Mouse (Mus musculus) ovary, postnatal 14 days (tissue): Measurements from ENCODE around the gene Bex4.

Source experiments
- DNase-seq: peaks from one replicate; pipeline ENCODE4 v3.0.0; 2022; ENCODE audit warnings: low spot score

Bex4 gene

GRCm38 (mm10) chrX:136183107-136183506 lies 44.3 kb downstream of the Bex4 start:
- no peak for DNase-seq
